Mouse (Mus musculus) lung, embryonic 14.5 days (tissue): ENCODE results near the gene Usp17la. TPM values are rescaled to one million over a fixed set of nuclear protein-coding genes. Genes with fewer than 3 reads are reported as not detected.

Source experiments
- ATAC-seq: fragments of 200-750 bp; cut with Nextera tagmentation; 2 replicates; pipeline ENCODE4 v1.8.0; 2017; ENCODE audit warnings: mild to moderate bottlenecking, moderate TSS enrichment, moderate library complexity; ENCODE audit not compliant: insufficient read depth
- DNase-seq: peaks from one replicate; pipeline ENCODE4 v3.0.0-alpha.2; 2015
- H3K27ac ChIP-seq: fragments of 300-500 bp; sonication (generic); 2 replicates; pipeline ENCODE4 v1.5.1; 2014; ENCODE audit warnings: low read depth, mild to moderate bottlenecking, moderate library complexity
- H3K27me3 ChIP-seq: fragments of 300-500 bp; sonication (generic); 2 replicates; pipeline ENCODE4 v1.6.1; 2014; ENCODE audit warnings: low read length, control low read depth; ENCODE audit not compliant: insufficient read depth
- H3K36me3 ChIP-seq: fragments of 300-500 bp; sonication (generic); 2 replicates; pipeline ENCODE4 v1.6.1; 2014; ENCODE audit warnings: control low read depth; ENCODE audit not compliant: insufficient read depth
- H3K4me1 ChIP-seq: fragments of 300-500 bp; sonication (generic); 2 replicates; pipeline ENCODE4 v1.6.1; 2014; ENCODE audit warnings: antibody characterized with exemption, control low read depth; ENCODE audit not compliant: insufficient read depth
- H3K4me2 ChIP-seq: fragments of 300-500 bp; sonication (generic); 2 replicates; pipeline ENCODE4 v1.6.1; 2014; ENCODE audit warnings: mild to moderate bottlenecking
- H3K4me3 ChIP-seq: fragments of 300-500 bp; sonication (generic); 2 replicates; pipeline ENCODE4 v1.5.1; 2014; ENCODE audit warnings: low read depth, low read length
- H3K9ac ChIP-seq: fragments of 300-500 bp; sonication (generic); 2 replicates; pipeline ENCODE4 v1.6.1; 2014
- H3K9me3 ChIP-seq: fragments of 300-500 bp; sonication (generic); 2 replicates; pipeline ENCODE4 v1.6.1; 2016; ENCODE audit warnings: low read depth, low read length, control low read depth
- CTCF ChIP-seq: IDR thresholded peaks from 2 replicates; pipeline ENCODE4 v1.5.1; 2016; ENCODE audit warnings: antibody characterized with exemption, low read depth
- WGBS: fragments of 180-500 bp; shearing (Covaris S2); extraction: QIAGEN DNeasy Blood & Tissue Kit; methylation state at CpG from one replicate; pipeline ENCODE4 v1.1.7; 2014; 5-methylcytosine and 5-hydroxymethylcytosine counted together
- polyA plus RNA-seq: library from polyadenylated mRNA; unstranded; fragments of >200 nt; fragmentation: Nextera tagmentation; extraction: Ambion mirVana; gene quantifications from 2 replicates; pipeline ENCODE4 v1.2.1, GENCODE M21; 2014

Gene Usp17la
- polyA plus RNA-seq, 1 experiment from 2014 or later = not detected

GRCm38 (mm10) chr7:104877731-104878130 is 20.9 kb downstream of the Usp17la start, which contains the start of gene Olfr665:
TSS of gene Olfr665 (plus strand) at chr7:104878031.
- ATAC-seq = no peak
- H3K9me3 ChIP-seq = no peaks in the 10 kb centered on the region
- no peak within 1 kb of the TSS for H3K9ac ChIP-seq
- H3K36me3 ChIP-seq = no peaks in the 10 kb centered on the region
- H3K27me3 ChIP-seq = no peaks in the 10 kb centered on the region
- no peaks in the 10 kb centered on the region for H3K4me1 ChIP-seq
- no peak for TF ChIP-seq CTCF
- no peak for DNase-seq
- no peak within 1 kb of the TSS for H3K4me3 ChIP-seq
- H3K4me2 ChIP-seq = no peak within 1 kb of the TSS
- 23% methylated on average over 1 of the region's 1 CpGs for WGBS
- H3K27ac ChIP-seq = no peak within 1 kb of the TSS

- ATAC-seq = no peak
- no peaks in the 10 kb centered on the region for H3K9me3 ChIP-seq
- TF ChIP-seq CTCF = no peak
- no peak within 1 kb of the TSS for H3K9ac ChIP-seq
- no peaks in the 10 kb centered on the region for H3K36me3 ChIP-seq
- no peaks in the 10 kb centered on the region for H3K27me3 ChIP-seq
- WGBS = 75% methylated on average over 2 of the region's 2 CpGs
- no peaks in the 10 kb centered on the region for H3K4me1 ChIP-seq
- H3K4me3 ChIP-seq = no peak within 1 kb of the TSS
- DNase-seq = no peak
- no peak within 1 kb of the TSS for H3K4me2 ChIP-seq
- no peak within 1 kb of the TSS for H3K27ac ChIP-seq
Observed at GRCm38 (mm10) chr7:104895852-104896251, 39.0 kb downstream of the Usp17la start, which contains the start of gene Olfr666. TSS of gene Olfr666 (minus strand) at chr7:104895952.

Other genes with a start within 250 kb of the Usp17la start
- gene Olfr656, start 243.1 kb upstream of the Usp17la start, polyA plus RNA-seq = not detected in 2 replicates
- not detected in 2 replicates for gene Olfr657, start 232.2 kb upstream of the Usp17la start, polyA plus RNA-seq
- gene Olfr658, start 209.7 kb upstream of the Usp17la start, polyA plus RNA-seq = 0.07 TPM in 1 of 2 replicates, not detected in the other
- not detected in 2 replicates for gene Olfr659, start 190.3 kb upstream of the Usp17la start, polyA plus RNA-seq
- not detected in 2 replicates for gene Olfr661, start 170.5 kb upstream of the Usp17la start, polyA plus RNA-seq
- gene Usp17le, start 79.5 kb upstream of the Usp17la start, polyA plus RNA-seq = not detected in 2 replicates
- not detected in 2 replicates for gene Usp17lb, start 14.4 kb upstream of the Usp17la start, polyA plus RNA-seq
- not detected in 2 replicates for gene Olfr665, start 21.0 kb downstream of the Usp17la start, polyA plus RNA-seq
- not detected in 2 replicates for gene Olfr666, start 38.9 kb downstream of the Usp17la start, polyA plus RNA-seq
- not detected in 2 replicates for gene Olfr667, start 64.5 kb downstream of the Usp17la start, polyA plus RNA-seq
- gene Olfr668, start 71.0 kb downstream of the Usp17la start, polyA plus RNA-seq = not detected in 2 replicates
- gene Olfr669, start 77.2 kb downstream of the Usp17la start, polyA plus RNA-seq = not detected in 2 replicates
- gene Olfr670, start 105.6 kb downstream of the Usp17la start, polyA plus RNA-seq = not detected in 2 replicates
- gene Olfr671, start 122.1 kb downstream of the Usp17la start, polyA plus RNA-seq = not detected in 2 replicates
- gene Olfr672, start 145.0 kb downstream of the Usp17la start, polyA plus RNA-seq = not detected in 2 replicates
- not detected in 2 replicates for gene Olfr675, start 171.5 kb downstream of the Usp17la start, polyA plus RNA-seq
- gene Olfr676, start 175.7 kb downstream of the Usp17la start, polyA plus RNA-seq = not detected in 2 replicates
- gene Olfr677, start 194.4 kb downstream of the Usp17la start, polyA plus RNA-seq = not detected in 2 replicates
- not detected in 2 replicates for gene Olfr678, start 207.5 kb downstream of the Usp17la start, polyA plus RNA-seq
- not detected in 2 replicates for gene Olfr679, start 224.2 kb downstream of the Usp17la start, polyA plus RNA-seq
- not detected in 2 replicates for gene Olfr680-ps1, start 235.8 kb downstream of the Usp17la start, polyA plus RNA-seq